Mouse (Mus musculus) gastrocnemius, postnatal 4 days (tissue): ENCODE data around the gene P2rx7. TPM values are rescaled to one million over a fixed set of nuclear protein-coding genes. Genes with fewer than 3 reads are reported as not detected.
A peak's percentile ranks its signal among the peaks of the same experiment; 100 is the strongest.
"Not testable (repeated sequence)": the region's sequence is repeated elsewhere in the genome, so short reads cannot be mapped to it uniquely, and the experiment has no call there.

ENCODE experiments used
- DNase-seq, 2 experiments: peaks; one replicate each; pipeline ENCODE4 v3.0.0; 2021 to 2022; ENCODE audit warnings: low spot score in 2 of 2, mixed read lengths in 2 of 2
- total RNA-seq, 2 experiments: library from RNA; stranded (reverse); gene quantifications; 2 replicates each; pipeline ENCODE4 v1.2.3; 2021

P2rx7 gene
- total RNA-seq, 2 experiments from 2014 or later: 5.1 to 6.0 TPM

DNA sequence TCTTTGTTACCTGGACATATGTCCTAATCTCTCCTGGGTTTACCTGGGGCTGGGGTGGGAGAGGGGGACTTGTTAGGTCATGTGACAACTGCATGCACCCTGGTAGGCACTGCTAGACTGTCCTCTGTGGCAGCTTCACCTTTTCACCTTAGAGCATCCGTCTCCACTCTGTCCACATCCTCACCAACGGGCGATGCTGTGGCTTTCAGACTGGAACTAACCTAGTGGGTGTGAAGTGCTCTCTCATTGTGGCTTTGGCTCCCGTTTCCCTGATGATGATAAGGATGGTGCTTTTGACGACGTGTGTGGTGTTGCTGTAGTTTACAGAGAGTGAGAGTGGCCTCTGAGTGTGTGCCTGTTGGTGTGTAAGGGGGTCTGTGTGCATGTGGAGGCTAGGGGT lies 1.6 kb downstream of the P2rx7 start:
- no peak for DNase-seq

- DNase-seq: no peak
Measured at GRCm38 (mm10) chr5:122646050-122646449, 2.3 kb downstream of the P2rx7 start.

DNA sequence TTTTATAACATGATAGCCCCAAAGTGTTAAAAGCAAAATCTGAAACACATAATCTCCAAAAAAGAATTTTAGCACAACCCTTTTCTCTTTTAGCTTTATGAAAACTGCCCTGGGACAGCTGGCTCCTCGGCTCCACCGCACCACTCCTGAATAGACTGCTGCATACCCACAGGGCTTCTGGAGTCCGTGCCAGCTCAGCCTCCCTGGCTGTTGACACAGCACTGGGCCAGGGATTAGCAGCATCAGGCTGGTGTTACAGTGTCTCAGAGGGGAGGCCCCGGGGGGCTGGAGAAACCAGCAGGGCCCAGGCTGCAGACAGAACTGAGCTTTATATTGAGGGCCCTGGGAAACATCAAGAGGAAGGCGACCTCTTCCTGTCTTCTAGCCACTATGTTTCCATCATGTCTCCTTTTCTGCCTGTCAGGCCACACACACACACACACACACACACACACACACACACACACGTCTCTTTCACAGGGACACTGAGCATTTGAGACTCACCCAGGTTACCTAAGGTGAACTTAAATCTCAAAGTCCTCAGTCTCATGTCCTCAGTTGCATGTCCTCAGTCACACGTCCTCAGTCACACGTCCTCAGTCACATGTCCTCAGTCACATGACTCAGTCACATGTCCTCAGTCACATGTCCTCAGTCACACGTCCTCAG lies 3.7 kb downstream of the P2rx7 start:
- DNase-seq: peak in 1 of 2 experiments; percentile 31

GRCm38 (mm10) chr5:122647952-122648374 lies 4.3 kb downstream of the P2rx7 start:
- not testable (repeated sequence) for DNase-seq

GRCm38 (mm10) chr5:122649264-122649663 lies 5.6 kb downstream of the P2rx7 start:
- DNase-seq: no peak

DNA sequence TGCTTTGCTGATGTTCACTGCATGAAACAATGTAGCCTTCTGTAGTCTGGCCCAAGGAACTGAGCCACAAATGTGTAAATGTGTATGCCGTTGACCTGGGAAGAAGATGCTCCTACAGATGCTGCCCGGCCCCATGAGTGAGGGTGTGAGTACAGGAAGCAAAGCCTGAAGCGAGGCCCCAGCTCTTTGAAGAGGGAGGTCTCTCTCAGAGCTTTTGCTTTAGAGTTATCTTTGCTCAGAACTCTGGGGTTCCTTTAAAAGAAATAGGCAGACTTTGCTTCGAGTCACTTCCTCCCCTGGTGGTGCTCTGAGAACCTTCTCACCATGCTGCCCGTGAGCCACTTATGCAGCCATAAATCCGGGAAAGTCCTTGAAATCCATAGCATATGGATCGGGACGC lies 6.4 kb downstream of the P2rx7 start:
- no peak for DNase-seq

DNA sequence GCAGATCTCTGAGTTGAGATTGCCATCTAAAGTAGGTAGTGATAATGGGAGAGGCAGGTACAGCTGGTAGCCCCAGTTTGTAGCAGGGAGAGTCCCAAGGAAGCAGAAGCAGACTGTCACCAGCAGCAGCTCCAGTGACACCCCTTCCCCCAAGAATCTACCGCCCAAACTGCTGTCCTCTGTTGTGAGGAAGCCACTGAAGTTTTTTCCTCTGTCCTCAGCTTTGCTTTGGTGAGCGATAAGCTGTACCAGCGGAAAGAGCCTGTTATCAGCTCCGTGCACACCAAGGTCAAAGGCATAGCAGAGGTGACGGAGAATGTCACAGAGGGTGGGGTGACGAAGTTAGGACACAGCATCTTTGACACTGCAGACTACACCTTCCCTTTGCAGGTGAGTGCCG lies 8.8 kb downstream of the P2rx7 start:
- DNase-seq: no peak

- DNase-seq: no peak
Measured at GRCm38 (mm10) chr5:122653112-122653445, 9.4 kb downstream of the P2rx7 start.

DNA sequence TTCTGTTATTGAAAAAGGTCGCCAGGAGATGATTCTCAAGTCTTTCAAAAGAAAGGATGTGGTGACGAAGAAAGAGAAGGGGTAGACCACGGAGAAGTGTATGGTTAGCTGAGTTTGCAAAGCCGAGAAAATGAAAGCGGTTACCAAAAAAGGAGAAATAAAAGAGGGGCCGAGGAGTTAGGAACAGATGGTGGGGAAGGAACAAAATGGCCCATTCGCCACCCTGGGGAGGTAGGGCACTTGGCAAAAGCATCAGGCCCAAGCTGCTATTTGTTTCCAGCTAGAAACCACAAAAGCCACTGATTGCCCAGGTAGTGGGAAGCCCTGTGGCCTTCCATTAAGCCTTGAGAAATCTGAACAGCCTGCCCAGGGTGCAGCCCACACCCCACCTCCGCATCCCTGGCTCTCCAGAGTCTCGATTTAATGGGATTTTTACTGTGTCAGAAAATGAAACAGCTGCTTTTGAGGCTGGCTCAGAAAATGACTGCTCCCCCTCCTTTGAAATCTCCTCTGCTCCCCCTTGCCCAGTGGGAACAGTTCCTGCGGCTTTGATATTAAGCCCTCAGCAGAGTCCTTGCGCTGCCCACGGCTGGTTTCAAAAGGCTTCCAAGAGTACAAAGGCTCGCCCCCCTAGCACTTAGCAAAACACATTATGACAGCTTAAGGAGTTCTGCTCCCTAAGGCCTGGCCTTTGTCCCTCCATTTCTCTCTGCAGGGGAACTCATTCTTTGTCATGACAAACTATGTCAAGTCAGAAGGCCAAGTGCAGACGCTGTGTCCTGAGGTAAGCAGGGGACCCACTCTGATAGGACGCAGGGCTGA lies 9.9 kb downstream of the P2rx7 start:
- no peak for DNase-seq

- no peak for DNase-seq
Measured at GRCm38 (mm10) chr5:122654268-122654573, 10.5 kb downstream of the P2rx7 start.

GRCm38 (mm10) chr5:122656808-122657207 lies 13.1 kb downstream of the P2rx7 start:
- no peak for DNase-seq

- DNase-seq: no peak
Measured at GRCm38 (mm10) chr5:122662501-122662900, 18.8 kb downstream of the P2rx7 start.

DNA sequence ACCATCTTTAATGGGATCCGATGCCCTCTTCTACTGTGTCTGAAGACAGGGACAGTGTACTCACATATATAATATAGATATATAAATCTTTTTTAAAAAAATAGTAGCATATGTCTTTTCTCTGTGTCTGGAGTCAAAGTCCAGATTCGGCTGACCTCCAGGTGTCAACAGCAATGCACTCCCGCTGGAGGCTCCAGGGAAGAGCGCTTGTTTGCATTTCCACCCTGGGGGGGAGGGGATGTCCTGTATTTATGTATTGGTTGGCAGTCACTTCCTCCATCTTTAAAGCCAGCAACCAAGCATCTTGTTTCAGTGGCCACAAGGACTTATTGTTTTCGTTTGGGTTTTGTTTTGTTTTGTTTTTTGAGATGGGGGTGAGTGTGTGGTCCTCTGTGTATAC lies 21.3 kb downstream of the P2rx7 start:
- no peak for DNase-seq

- no peak for DNase-seq
Measured at GRCm38 (mm10) chr5:122668981-122669897, 25.5 kb downstream of the P2rx7 start.

DNA sequence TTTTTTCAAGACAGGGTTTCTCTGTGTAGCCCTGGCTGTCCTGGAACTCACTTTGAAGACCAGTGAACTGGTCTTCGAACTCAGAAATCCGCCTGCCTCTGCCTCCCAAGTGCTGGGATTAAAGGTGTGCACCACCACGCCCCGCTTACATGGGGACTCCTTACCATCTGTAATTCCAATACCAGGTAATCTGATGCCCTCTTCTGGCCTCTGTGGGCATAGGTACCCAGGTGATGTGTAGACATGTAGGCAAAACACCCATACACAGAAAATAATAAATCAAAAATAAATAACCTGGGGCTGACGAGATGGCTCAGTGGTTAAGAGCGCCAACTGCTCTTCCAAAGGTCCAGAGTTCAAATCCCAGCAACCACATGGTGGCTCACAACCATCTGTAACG lies 27.9 kb downstream of the P2rx7 start:
- not testable (repeated sequence) for DNase-seq

GRCm38 (mm10) chr5:122672298-122672697 lies 28.6 kb downstream of the P2rx7 start:
- DNase-seq: no peak

GRCm38 (mm10) chr5:122676002-122676401 lies 32.3 kb downstream of the P2rx7 start:
- no peak for DNase-seq

- DNase-seq: no peak
Measured at GRCm38 (mm10) chr5:122677983-122678382, 34.3 kb downstream of the P2rx7 start.

DNA sequence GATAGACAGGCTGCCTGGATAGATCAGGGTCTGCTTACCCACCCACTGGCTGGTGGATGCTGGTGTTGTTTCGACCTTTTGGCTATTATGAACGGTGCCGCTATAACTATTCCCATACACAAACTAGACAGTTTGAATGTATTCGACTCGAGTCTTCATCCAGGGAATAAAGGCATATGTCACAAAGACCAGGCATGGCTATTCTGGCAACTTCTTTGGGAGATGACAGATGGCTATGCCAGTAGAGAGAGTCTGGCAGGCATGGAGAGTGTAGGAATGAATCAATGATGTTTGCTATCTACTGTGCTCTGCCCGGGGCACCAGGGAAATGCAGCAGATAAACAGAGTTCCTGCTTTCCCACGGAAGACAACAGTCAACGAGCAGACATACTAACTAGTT lies 36.2 kb downstream of the P2rx7 start:
- no peak for DNase-seq

DNA sequence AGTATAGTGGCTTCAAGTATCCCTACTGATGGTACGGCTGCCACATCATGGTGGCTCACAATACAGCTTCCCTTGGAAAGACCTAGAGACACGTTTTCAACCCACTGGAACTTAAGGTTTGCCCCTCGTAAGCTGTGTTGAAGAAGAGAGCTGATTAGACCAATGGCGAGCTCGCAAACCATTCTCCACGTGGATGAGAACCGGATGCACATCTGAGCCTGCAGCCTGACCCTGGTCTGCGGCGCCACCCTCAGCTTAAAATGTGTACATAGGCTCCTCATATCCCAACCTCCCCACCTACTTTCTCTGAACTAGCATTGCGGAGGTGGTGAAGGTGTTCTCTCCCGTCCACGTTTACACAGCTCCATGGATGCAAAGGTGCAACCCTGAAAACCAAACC lies 37.6 kb downstream of the P2rx7 start:
- no peak for DNase-seq

DNA sequence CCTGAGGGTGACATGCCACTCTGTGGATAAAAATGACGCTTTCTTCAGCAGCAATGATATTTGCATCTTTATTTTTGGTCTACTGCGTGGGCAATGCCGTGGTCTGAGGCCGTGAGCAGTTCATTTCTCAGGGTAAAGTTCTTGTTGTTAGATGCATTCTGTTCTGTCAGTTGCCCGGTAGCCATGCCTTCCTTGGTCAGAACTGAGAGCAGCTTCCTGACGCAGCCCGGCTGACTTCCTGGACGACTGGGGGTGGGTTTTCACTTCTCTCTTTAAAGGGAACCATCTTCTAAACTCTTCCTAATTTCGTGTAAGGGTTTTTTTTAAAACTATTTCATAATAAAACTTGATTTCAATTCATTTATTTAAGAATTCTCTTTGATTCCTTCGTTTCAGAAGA lies 40.2 kb downstream of the P2rx7 start:
- DNase-seq: no peak

GRCm38 (mm10) chr5:122687391-122687790 lies 43.7 kb downstream of the P2rx7 start:
- DNase-seq: no peak
